Mouse (Mus musculus): Measurements from ENCODE around the gene Tnik. TPM values are rescaled to one million over a fixed set of nuclear protein-coding genes. Genes with fewer than 3 reads are reported as not detected.
A peak's percentile ranks its signal among the peaks of the same experiment; 100 is the strongest.

Tnik gene
- polyA plus RNA-seq, 1 experiment from 2014 or later, result 47.3 TPM

DNA sequence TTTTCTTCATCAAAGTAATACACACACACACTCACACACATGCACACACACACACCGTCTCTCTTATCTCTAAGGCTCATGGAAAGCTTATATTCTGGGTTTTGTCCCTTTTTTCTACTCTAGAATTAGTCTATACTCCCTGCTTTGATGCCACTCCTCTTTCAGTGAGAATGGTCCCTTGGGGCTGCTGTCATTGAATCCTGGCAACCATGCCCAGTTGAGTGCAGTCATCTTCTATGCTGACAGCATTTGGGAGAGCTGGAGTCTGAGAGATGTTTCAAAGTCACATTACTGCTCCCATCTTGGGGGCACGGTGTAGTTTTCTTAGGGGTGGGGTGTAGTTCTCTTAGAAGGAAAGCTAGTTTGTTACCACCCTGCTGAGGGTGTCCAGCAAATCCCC is 6.7 kb downstream of the Tnik start:
- Histone ChIP-seq H3K9me3 (replicated peaks) (no peaks in the 10 kb centered on the region), H3K9ac (no peak overlapping the region), H3K4me2 (replicated peaks) (no peak overlapping the region), H3K36me3 (no peaks in the 10 kb centered on the region), H3K27me3 (no peaks in the 10 kb centered on the region), H3K27ac (no peak overlapping the region), H3K4me3 (no peak overlapping the region), H3K4me1 (peaks cover 48% of the 10 kb centered on the region)
- 46% methylated on average over 2 of the region's 2 CpGs for WGBS
- ATAC-seq (ENCODE audit: low FRiP score), result no peak

DNA sequence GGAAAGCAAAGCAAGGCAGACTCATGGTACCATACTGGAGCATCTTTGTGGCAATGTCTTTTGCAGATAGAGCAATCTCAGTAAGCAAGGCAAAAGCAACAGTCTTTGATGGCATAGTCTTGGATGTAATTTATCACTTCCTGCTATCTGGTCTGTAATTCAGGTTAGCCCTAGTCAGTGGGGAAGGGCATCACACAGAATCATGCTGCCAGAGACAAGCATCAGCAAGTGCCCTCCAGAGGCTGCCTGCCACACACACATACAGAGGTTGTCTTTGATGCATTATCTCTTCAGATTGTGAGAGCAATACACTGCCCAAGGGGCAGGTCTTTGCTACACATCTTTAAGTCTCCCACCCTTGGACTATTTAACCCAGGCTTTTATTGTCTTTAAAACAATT is 8.9 kb downstream of the Tnik start:
- no peak for ATAC-seq (ENCODE audit: low FRiP score)
- Histone ChIP-seq H3K36me3 (no peaks in the 10 kb centered on the region), H3K4me3 (no peak overlapping the region), H3K9me3 (replicated peaks) (no peaks in the 10 kb centered on the region), H3K9ac (no peak overlapping the region), H3K27me3 (no peaks in the 10 kb centered on the region), H3K27ac (no peak overlapping the region), H3K4me2 (replicated peaks) (no peak overlapping the region), H3K4me1 (peaks cover 34% of the 10 kb centered on the region)

DNA sequence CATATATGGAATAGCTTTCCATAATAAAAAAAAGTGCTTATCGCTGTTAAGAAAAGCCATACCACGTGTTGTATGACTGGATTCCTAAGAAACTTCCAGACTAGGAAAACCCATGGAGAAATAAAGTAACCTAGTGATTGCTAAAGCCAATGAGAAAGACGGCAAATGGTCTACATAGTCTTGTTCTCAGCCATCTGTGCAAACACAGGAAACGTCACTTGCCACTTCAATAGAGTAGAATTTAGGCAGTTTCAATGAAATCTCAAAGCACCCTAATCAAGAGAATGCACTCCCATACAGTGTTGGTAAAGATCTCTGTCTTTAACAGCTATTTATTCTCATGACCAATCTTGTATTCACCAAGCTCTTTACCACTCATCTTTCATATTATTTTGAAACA is 11.7 kb downstream of the Tnik start:
- Histone ChIP-seq H3K9me3 (replicated peaks) (no peaks in the 10 kb centered on the region), H3K27ac (no peak overlapping the region), H3K4me3 (no peak overlapping the region), H3K36me3 (no peaks in the 10 kb centered on the region), H3K4me2 (replicated peaks) (no peak overlapping the region), H3K9ac (no peak overlapping the region), H3K4me1 (peaks cover 16% of the 10 kb centered on the region; the same call in 1 of the 2 replicates), H3K27me3 (no peaks in the 10 kb centered on the region)
- WGBS, result 87% methylated on average over 4 of the region's 4 CpGs
- ATAC-seq (ENCODE audit: low FRiP score), result no peak

DNA sequence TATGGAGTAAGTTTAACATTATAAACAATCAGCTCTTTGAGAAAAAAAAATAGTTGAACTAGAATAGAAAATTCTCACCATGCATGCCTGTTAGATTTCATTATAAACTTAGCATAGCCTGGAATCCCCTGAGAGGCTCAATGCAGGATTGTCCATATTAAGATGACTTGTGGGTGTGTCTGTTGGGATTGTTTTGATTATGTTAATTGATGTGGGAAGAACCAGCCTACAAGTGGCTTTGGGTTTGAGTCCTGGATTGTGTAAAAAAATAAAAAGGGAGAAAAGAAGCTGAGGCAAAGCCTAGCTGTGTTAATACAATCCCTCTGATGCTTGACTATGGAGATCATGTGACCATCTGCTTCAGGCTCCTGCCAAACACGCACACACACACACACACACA is 26.7 kb downstream of the Tnik start:
- 82% methylated on average over 1 of the region's 1 CpGs for WGBS
- Histone ChIP-seq H3K27ac (no peak overlapping the region), H3K4me1 (no peaks in the 10 kb centered on the region), H3K9me3 (replicated peaks) (no peaks in the 10 kb centered on the region), H3K36me3 (no peaks in the 10 kb centered on the region), H3K27me3 (no peaks in the 10 kb centered on the region), H3K9ac (no peak overlapping the region), H3K4me3 (no peak overlapping the region), H3K4me2 (replicated peaks) (no peak overlapping the region)
- ATAC-seq (ENCODE audit: low FRiP score), result no peak

DNA sequence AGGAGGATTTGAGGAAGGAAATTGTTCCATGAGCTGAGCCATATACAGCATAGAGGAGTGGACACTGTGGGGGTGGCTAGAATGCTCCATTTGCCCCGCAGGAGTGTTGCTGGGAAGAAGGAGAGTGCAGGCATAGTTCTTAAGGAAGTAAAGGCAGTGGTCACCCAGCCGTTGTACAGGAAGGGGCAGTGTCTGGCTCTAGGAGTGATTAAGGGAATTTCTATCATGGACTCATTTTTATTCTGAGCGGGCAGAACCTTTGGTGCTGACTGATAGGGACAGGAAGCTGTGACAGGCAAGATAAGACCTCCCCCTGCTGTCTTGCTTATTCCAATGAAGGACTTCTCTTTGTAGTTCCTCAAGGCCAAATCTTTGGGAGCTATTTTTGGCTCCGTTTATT is 38.4 kb downstream of the Tnik start:
- no peaks in the 10 kb centered on the region for H3K36me3 ChIP-seq
- no peak overlapping the region for H3K9ac ChIP-seq
- H3K27ac ChIP-seq, result no peak overlapping the region
- no peak overlapping the region for H3K4me2 ChIP-seq (replicated peaks)
- WGBS, result 78% methylated on average over 4 of the region's 4 CpGs
- no peak for ATAC-seq (ENCODE audit: low FRiP score)
- H3K4me3 ChIP-seq, result no peak overlapping the region
- no peaks in the 10 kb centered on the region for H3K4me1 ChIP-seq
- no peaks in the 10 kb centered on the region for H3K27me3 ChIP-seq
- no peaks in the 10 kb centered on the region for H3K9me3 ChIP-seq (replicated peaks)

DNA sequence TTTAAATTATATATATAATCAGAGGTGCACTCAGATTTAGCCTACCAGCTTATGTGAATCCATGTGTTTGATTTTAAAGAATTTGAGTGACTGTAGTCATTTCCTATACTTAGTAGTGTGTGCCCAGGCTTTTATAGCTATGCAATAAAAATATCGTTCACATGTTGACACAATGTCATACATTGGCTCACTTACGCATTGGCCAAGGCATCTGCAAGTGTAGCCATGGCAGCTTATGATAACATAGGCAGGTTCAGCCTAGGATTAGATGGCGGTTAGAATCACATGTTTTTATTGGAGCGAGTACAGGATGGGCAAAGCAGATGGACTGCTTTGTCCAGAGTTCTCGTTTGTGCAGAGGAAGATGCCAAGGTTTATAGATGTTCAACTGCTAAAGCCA is 40.9 kb downstream of the Tnik start:
- H3K4me1 ChIP-seq, result no peaks in the 10 kb centered on the region
- H3K27me3 ChIP-seq, result no peaks in the 10 kb centered on the region
- H3K9ac ChIP-seq, result no peak overlapping the region
- H3K27ac ChIP-seq, result no peak overlapping the region
- no peak overlapping the region for H3K4me3 ChIP-seq
- no peaks in the 10 kb centered on the region for H3K9me3 ChIP-seq (replicated peaks)
- WGBS, result 90% methylated on average over 5 of the region's 5 CpGs
- ATAC-seq (ENCODE audit: low FRiP score), result no peak
- H3K4me2 ChIP-seq (replicated peaks), result no peak overlapping the region
- no peaks in the 10 kb centered on the region for H3K36me3 ChIP-seq

DNA sequence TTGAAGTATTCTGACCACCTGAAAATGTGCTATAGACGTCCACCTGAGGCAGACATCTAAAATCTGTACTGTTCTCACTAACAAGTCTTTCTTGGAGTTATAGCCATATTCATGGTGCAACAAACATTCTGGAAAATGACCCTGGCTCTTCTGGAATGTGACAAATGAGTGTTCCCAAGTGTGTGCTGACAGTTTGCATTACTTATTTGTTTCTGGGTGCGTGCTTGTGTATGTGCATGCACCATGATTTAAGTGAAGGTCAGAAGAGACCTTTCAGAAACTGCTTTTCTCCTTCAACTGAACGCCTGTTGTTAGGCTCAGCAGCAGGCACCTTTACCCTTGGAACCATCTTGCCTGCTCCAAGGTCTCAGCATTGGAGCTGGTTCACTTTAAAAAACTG is 43.8 kb downstream of the Tnik start:
- Histone ChIP-seq H3K27me3 (no peaks in the 10 kb centered on the region), H3K4me2 (replicated peaks) (no peak overlapping the region), H3K4me3 (no peak overlapping the region), H3K36me3 (no peaks in the 10 kb centered on the region), H3K9me3 (replicated peaks) (no peaks in the 10 kb centered on the region), H3K9ac (no peak overlapping the region), H3K27ac (no peak overlapping the region), H3K4me1 (no peaks in the 10 kb centered on the region)
- no peak for ATAC-seq (ENCODE audit: low FRiP score)
- 88% methylated on average over 3 of the region's 3 CpGs for WGBS

DNA sequence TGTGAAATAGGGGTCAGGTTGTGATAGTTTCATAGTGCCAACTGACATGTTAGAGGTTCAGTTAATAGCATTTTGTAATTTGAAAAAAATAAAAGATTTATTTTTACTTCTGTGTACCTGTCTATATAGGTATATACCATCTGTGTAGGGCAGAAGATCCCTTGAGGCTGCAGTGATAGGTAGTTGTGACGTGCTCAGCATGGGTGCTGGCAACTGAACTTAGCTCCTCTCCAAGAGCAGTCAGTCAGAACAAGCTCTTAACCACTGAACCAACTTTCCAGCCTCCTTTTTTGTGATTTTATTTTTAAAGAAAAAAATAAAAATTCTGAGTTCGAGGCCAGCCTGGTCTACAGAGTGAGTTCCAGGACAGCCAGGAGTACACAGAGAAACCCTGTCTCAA is 51.4 kb downstream of the Tnik start:
- H3K4me3 ChIP-seq, result no peak overlapping the region
- H3K27ac ChIP-seq, result no peak overlapping the region
- H3K36me3 ChIP-seq, result no peaks in the 10 kb centered on the region
- no peaks in the 10 kb centered on the region for H3K9me3 ChIP-seq (replicated peaks)
- no peak overlapping the region for H3K4me2 ChIP-seq (replicated peaks)
- no peaks in the 10 kb centered on the region for H3K4me1 ChIP-seq
- no peaks in the 10 kb centered on the region for H3K27me3 ChIP-seq
- ATAC-seq (ENCODE audit: low FRiP score), result no peak
- 96% methylated on average over 2 of the region's 2 CpGs for WGBS
- H3K9ac ChIP-seq, result no peak overlapping the region

DNA sequence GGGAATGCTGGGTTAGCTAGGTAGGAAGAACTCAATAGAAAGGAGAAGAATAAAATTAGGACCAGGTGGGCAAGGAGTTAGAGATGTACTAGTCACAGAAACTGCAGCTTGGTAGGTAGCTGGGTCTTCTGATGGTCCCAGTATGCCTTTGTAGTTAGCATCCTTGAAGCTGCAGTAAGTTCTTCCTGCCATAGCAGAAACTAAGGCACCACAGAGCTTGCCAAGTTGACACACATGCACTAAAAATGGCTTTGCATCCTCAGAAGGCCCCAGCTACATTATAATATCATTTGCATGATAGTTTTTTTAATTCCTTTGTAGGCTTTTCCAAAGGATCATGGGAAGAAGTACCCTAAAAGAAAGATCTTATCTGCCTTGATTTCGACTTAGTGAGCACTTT is 54.3 kb downstream of the Tnik start:
- Histone ChIP-seq H3K27ac (no peak overlapping the region), H3K36me3 (no peaks in the 10 kb centered on the region), H3K9me3 (replicated peaks) (no peaks in the 10 kb centered on the region), H3K4me3 (no peak overlapping the region), H3K27me3 (no peaks in the 10 kb centered on the region), H3K4me1 (no peaks in the 10 kb centered on the region), H3K4me2 (replicated peaks) (no peak overlapping the region), H3K9ac (no peak overlapping the region)
- ATAC-seq (ENCODE audit: low FRiP score), result no peak
- WGBS, result 76% methylated on average over 1 of the region's 1 CpGs

DNA sequence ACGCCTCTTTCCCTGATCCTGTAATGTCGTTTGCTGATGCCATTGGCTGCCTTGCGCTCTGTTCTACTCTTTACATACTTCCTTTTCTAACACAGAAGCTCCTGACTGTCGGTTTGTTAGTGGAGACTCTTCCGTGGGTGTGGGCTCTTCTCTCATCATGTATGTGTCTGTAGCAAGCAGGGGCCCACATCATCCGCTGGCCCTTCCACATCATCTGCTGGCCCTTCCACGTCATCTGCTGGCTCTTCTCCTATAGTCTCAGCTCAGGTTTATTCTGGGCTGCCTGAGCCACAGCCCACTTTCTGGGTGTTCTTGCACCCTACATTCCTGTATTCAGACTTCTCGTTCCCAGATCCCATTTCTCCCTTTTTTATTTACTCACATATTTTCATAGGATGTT is 58.6 kb downstream of the Tnik start:
- no peaks in the 10 kb centered on the region for H3K36me3 ChIP-seq
- no peak overlapping the region for H3K27ac ChIP-seq
- H3K27me3 ChIP-seq, result no peaks in the 10 kb centered on the region
- no peak overlapping the region for H3K4me2 ChIP-seq (replicated peaks)
- no peak overlapping the region for H3K4me3 ChIP-seq
- no peaks in the 10 kb centered on the region for H3K4me1 ChIP-seq
- WGBS, result 95% methylated on average over 8 of the region's 8 CpGs
- no peaks in the 10 kb centered on the region for H3K9me3 ChIP-seq (replicated peaks)
- no peak for ATAC-seq (ENCODE audit: low FRiP score)
- H3K9ac ChIP-seq, result no peak overlapping the region

DNA sequence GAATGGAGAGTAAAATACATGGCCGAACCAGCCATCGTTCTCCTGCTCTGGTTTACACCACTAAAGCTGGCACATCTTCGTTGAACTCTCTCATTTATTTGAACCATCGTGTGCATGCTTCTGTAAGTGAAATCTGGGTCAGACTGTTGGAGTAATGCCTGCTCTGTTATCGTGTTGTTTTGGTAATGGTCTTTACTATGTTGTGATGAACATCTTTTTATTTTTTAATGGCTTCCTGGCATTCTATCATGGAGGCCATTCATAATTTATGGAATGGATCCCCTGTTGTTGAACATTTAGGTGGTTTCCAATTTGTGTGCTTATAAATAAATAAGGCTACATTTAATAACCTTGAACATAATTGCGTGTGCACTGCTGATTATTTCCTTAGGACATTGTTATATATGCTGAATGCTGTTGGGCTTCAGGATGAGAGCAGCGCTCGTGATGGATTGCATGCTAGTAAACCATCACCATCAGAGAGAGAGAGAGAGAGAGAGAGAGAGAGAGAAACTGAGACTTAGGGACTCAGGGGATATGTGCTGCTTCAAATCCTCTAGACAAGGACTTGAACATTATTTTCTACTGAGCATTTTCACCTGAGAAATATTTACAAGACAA is 62.7 kb downstream of the Tnik start:
- H3K36me3 ChIP-seq, result no peaks in the 10 kb centered on the region
- ATAC-seq (ENCODE audit: low FRiP score), result no peak
- H3K27ac ChIP-seq, result peak overlapping the region; percentile 32; the same call in 1 of the 2 replicates
- H3K4me3 ChIP-seq, result no peak overlapping the region
- H3K4me1 ChIP-seq, result no peaks in the 10 kb centered on the region
- H3K27me3 ChIP-seq, result no peaks in the 10 kb centered on the region
- no peak overlapping the region for H3K4me2 ChIP-seq (replicated peaks)
- WGBS, result 89% methylated on average over 8 of the region's 8 CpGs
- H3K9ac ChIP-seq, result no peak overlapping the region
- no peaks in the 10 kb centered on the region for H3K9me3 ChIP-seq (replicated peaks)

DNA sequence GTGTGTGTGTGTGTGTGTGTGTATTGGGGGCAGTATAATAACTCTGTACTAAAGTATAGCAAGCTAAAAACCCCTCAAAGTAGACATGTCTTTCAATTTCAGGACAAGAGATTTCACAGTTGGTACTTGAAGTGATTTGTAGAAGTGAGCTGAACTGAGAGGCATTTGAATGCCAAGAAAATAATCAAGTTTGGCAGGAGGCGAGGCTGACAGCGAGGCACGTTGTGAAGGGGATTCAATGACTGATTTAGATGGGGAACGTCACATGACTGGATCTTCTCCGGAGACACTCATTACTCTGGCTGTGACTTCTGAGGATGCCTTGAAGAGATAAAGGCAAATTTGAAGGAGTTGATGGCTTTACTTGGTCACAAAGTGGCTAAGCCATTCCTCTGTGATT is 69.3 kb downstream of the Tnik start:
- H3K4me3 ChIP-seq, result no peak overlapping the region
- no peaks in the 10 kb centered on the region for H3K9me3 ChIP-seq (replicated peaks)
- H3K4me2 ChIP-seq (replicated peaks), result no peak overlapping the region
- H3K27ac ChIP-seq, result no peak overlapping the region
- ATAC-seq (ENCODE audit: low FRiP score), result no peak
- no peak overlapping the region for H3K9ac ChIP-seq
- no peaks in the 10 kb centered on the region for H3K27me3 ChIP-seq
- H3K4me1 ChIP-seq, result no peaks in the 10 kb centered on the region
- no peaks in the 10 kb centered on the region for H3K36me3 ChIP-seq
- WGBS, result 73% methylated on average over 5 of the region's 5 CpGs

DNA sequence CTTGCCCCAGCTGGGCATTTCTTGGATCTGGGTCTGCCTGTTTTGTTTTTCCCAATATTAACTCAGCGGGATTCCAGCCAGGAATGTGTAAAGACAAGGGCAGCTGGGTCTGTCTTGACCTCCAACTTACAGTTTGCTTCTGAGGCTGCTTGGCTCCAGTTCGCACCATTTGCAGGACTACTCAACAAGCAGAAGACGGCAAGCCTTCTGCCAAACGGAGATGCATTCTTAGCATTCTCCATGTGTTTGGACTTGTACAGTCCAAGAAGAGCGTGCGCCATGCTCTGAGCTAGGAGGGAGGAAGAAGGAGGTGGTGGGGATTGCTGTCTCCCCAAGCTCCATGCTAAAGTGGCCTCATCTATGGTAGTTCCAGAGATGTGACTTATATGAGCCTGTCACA is 70.9 kb downstream of the Tnik start:
- Histone ChIP-seq H3K27me3 (no peaks in the 10 kb centered on the region), H3K4me1 (no peaks in the 10 kb centered on the region)
- WGBS, result 76% methylated on average over 6 of the region's 6 CpGs

More for the DNA sequence above, 70.9 kb downstream of the Tnik start:
- H3K4me3 ChIP-seq, result no peak overlapping the region
- no peaks in the 10 kb centered on the region for H3K9me3 ChIP-seq (replicated peaks)
- no peak for ATAC-seq (ENCODE audit: low FRiP score)
- no peak overlapping the region for H3K27ac ChIP-seq
- no peak overlapping the region for H3K9ac ChIP-seq
- H3K4me2 ChIP-seq (replicated peaks), result no peak overlapping the region
- no peaks in the 10 kb centered on the region for H3K36me3 ChIP-seq
